Comparison of ENCODE assay signal across 12 mouse cellular contexts in the genomic region with DNA sequence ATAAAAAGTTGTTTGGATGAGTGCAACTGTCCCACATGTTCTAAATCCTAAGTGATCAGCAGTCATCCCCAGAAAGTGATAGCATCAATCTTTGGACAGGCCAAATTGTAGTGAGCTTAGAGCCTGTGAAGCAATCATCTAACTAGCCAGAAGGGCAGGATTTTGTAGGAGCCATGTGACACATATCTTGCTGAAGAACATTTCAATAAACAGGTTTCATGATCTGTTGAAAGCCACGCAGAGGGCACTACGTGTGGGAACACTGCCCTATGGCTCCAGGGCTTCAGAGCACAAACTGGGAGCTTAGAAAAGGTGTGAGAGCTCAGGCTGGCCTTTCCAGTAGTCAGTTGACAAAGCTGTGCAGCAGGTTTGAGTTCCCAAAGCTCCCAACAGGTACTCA.
"Had no signal": no experiment of that assay in that cellular context is flagged by ENCODE, and none has a peak within 500 bp of the region (broad histone marks: within the 10 kb centered on the region; RNA-seq: fewer than 3 reads in every experiment).

No protein-coding gene starts in this region.

- DNase-seq: left cerebral cortex, postnatal 4 days; liver; liver, embryonic 13.5 days; liver, postnatal 0 days; lung, adult 18-20 months; lung, adult 2 months; lung, embryonic 14.5 days; lung, postnatal 10 days; lung, postnatal 14 days; lung, postnatal 36 days; lung, postnatal 4 days; midbrain, embryonic 14.5 days had no signal
